Mouse (Mus musculus): ENCODE results near the gene Exosc5. TPM values are rescaled to one million over a fixed set of nuclear protein-coding genes. Genes with fewer than 3 reads are reported as not detected.

Gene Exosc5
- polyA plus RNA-seq, 1 experiment from 2014 or later = 79.7 TPM

GRCm38 (mm10) chr7:25684659-25685058 is 25.7 kb downstream of the Exosc5 start:
- Histone ChIP-seq H3K36me3 (ENCODE audit: insufficient read depth) (0 out of 2 replicates have a peak, but pooled peaks cover 4% of the 10 kb centered on the region), H3K27ac (ENCODE audit: low read depth) (no peak overlapping the region), H3K4me1 (ENCODE audit: insufficient read depth) (peaks cover 14% of the 10 kb centered on the region), H3K9ac (no peak overlapping the region), H3K27me3 (ENCODE audit: insufficient read depth, low read length) (peaks cover 16% of the 10 kb centered on the region), H3K9me3 (ENCODE audit: low read depth, low read length) (no peaks in the 10 kb centered on the region), H3K4me3 (ENCODE audit: low read depth, low read length) (no peak overlapping the region), H3K4me2 (no peak overlapping the region)
- WGBS = 77% methylated on average over 6 of the region's 6 CpGs
- ATAC-seq (ENCODE audit: insufficient read depth) = no peak
- no peak for DNase-seq
- no peak for TF ChIP-seq CTCF (IDR thresholded peaks at IDR 0.05; ENCODE audit: low read depth)

GRCm38 (mm10) chr7:25685926-25686470 is 27.0 kb downstream of the Exosc5 start:
- H3K9ac ChIP-seq = no peak overlapping the region
- WGBS = 70% methylated on average over 21 of the region's 21 CpGs
- 0 out of 2 replicates have a peak, but pooled peaks cover 4% of the 10 kb centered on the region for H3K36me3 ChIP-seq (ENCODE audit: insufficient read depth)
- H3K4me2 ChIP-seq = peak overlapping the region; percentile 95
- peak overlapping the region; percentile 63 for H3K4me3 ChIP-seq (ENCODE audit: low read depth, low read length)
- TF ChIP-seq CTCF (IDR thresholded peaks at IDR 0.05; ENCODE audit: low read depth) = no peak
- peaks cover 16% of the 10 kb centered on the region for H3K27me3 ChIP-seq (ENCODE audit: insufficient read depth, low read length)
- no peak for DNase-seq
- no peak overlapping the region for H3K27ac ChIP-seq (ENCODE audit: low read depth)
- H3K4me1 ChIP-seq (ENCODE audit: insufficient read depth) = peaks cover 14% of the 10 kb centered on the region
- H3K9me3 ChIP-seq (ENCODE audit: low read depth, low read length) = no peaks in the 10 kb centered on the region
- ATAC-seq (ENCODE audit: insufficient read depth) = no peak; the same call in 1 of the 2 replicates

- peak; percentile 71 for TF ChIP-seq CTCF (IDR thresholded peaks at IDR 0.05; ENCODE audit: low read depth)
- Histone ChIP-seq H3K27ac (ENCODE audit: low read depth) (peak within 1 kb of the TSS; percentile 79), H3K36me3 (ENCODE audit: insufficient read depth) (0 out of 2 replicates have a peak, but pooled peaks cover 4% of the 10 kb centered on the region), H3K4me3 (ENCODE audit: low read depth, low read length) (peak within 1 kb of the TSS; percentile 63), H3K9me3 (ENCODE audit: low read depth, low read length) (no peaks in the 10 kb centered on the region), H3K9ac (peak within 1 kb of the TSS; percentile 74), H3K4me1 (ENCODE audit: insufficient read depth) (peaks cover 8% of the 10 kb centered on the region; the same call in 1 of the 2 replicates), H3K27me3 (ENCODE audit: insufficient read depth, low read length) (peaks cover 16% of the 10 kb centered on the region), H3K4me2 (peak within 1 kb of the TSS; percentile 95)
- under 1% methylated on average over 54 of the region's 69 CpGs for WGBS
- peak; percentile 55 for ATAC-seq (ENCODE audit: insufficient read depth)
- DNase-seq = peak; percentile 82
Observed at GRCm38 (mm10) chr7:25686680-25687531, 27.9 kb downstream of the Exosc5 start, which contains the start of gene Tgfb1. TSS of gene Tgfb1 (plus strand) at chr7:25687002.

- peak overlapping the region; percentile 36; the same call in 1 of the 2 replicates for H3K27ac ChIP-seq (ENCODE audit: low read depth)
- peaks cover 8% of the 10 kb centered on the region; the same call in 1 of the 2 replicates for H3K4me1 ChIP-seq (ENCODE audit: insufficient read depth)
- peak overlapping the region; percentile 63 for H3K4me3 ChIP-seq (ENCODE audit: low read depth, low read length)
- peaks cover 16% of the 10 kb centered on the region for H3K27me3 ChIP-seq (ENCODE audit: insufficient read depth, low read length)
- H3K36me3 ChIP-seq (ENCODE audit: insufficient read depth) = 0 out of 2 replicates have a peak, but pooled peaks cover 4% of the 10 kb centered on the region
- TF ChIP-seq CTCF (IDR thresholded peaks at IDR 0.05; ENCODE audit: low read depth) = peak; percentile 30; the same call in 1 of the 2 replicates
- DNase-seq (peak; percentile 41), ATAC-seq (ENCODE audit: insufficient read depth) (0 out of 2 replicates have a peak, but pooled peaks have one; percentile 0)
- H3K9ac ChIP-seq = peak overlapping the region; percentile 74
- no peaks in the 10 kb centered on the region for H3K9me3 ChIP-seq (ENCODE audit: low read depth, low read length)
- peak overlapping the region; percentile 95 for H3K4me2 ChIP-seq
- 1% methylated on average over 47 of the region's 47 CpGs for WGBS
Observed at GRCm38 (mm10) chr7:25687811-25688401, 28.9 kb downstream of the Exosc5 start.

GRCm38 (mm10) chr7:25688810-25689586 is 30.0 kb downstream of the Exosc5 start:
- peak overlapping the region; percentile 63 for H3K27ac ChIP-seq (ENCODE audit: low read depth)
- peak overlapping the region; percentile 95 for H3K4me2 ChIP-seq
- DNase-seq (peak; percentile 82), ATAC-seq (ENCODE audit: insufficient read depth) (peak; percentile 47)
- H3K36me3 ChIP-seq (ENCODE audit: insufficient read depth) = 0 out of 2 replicates have a peak, but pooled peaks cover 8% of the 10 kb centered on the region
- under 1% methylated on average over 52 of the region's 52 CpGs for WGBS
- H3K4me3 ChIP-seq (ENCODE audit: low read depth, low read length) = peak overlapping the region; percentile 63
- peaks cover 16% of the 10 kb centered on the region for H3K27me3 ChIP-seq (ENCODE audit: insufficient read depth, low read length)
- TF ChIP-seq CTCF (IDR thresholded peaks at IDR 0.05; ENCODE audit: low read depth) = peak; percentile 25; the same call in 1 of the 2 replicates
- H3K9ac ChIP-seq = peak overlapping the region; percentile 74
- H3K9me3 ChIP-seq (ENCODE audit: low read depth, low read length) = no peaks in the 10 kb centered on the region
- H3K4me1 ChIP-seq (ENCODE audit: insufficient read depth) = peaks cover 8% of the 10 kb centered on the region; the same call in 1 of the 2 replicates

- ATAC-seq (ENCODE audit: insufficient read depth) = no peak
- 4% methylated on average over 12 of the region's 12 CpGs for WGBS
Observed at GRCm38 (mm10) chr7:25689603-25690021, 30.6 kb downstream of the Exosc5 start.

More at GRCm38 (mm10) chr7:25689603-25690021, 30.6 kb downstream of the Exosc5 start:
- Histone ChIP-seq H3K27ac (ENCODE audit: low read depth) (peak overlapping the region; percentile 63; the same call in 1 of the 2 replicates), H3K4me1 (ENCODE audit: insufficient read depth) (peaks cover 8% of the 10 kb centered on the region; the same call in 1 of the 2 replicates), H3K36me3 (ENCODE audit: insufficient read depth) (0 out of 2 replicates have a peak, but pooled peaks cover 9% of the 10 kb centered on the region), H3K9ac (peak overlapping the region; percentile 74; the same call in 1 of the 2 replicates), H3K9me3 (ENCODE audit: low read depth, low read length) (no peaks in the 10 kb centered on the region), H3K27me3 (ENCODE audit: insufficient read depth, low read length) (peaks cover 16% of the 10 kb centered on the region), H3K4me2 (peak overlapping the region; percentile 95), H3K4me3 (ENCODE audit: low read depth, low read length) (peak overlapping the region; percentile 63)
- TF ChIP-seq CTCF (IDR thresholded peaks at IDR 0.05; ENCODE audit: low read depth) = no peak
- DNase-seq = no peak
